Mouse (Mus musculus) limb, embryonic 11.5 days (tissue): Measurements from ENCODE around the gene 1700001P01Rik. TPM values are rescaled to one million over a fixed set of nuclear protein-coding genes. Genes with fewer than 3 reads are reported as not detected.

Experiments
- ATAC-seq: fragments of 200-750 bp; cut with Nextera tagmentation; 2 replicates; pipeline ENCODE4 v1.8.0; 2017; ENCODE audit warnings: low read depth; ENCODE audit not compliant: insufficient number of reproducible peaks, low FRiP score, low TSS enrichment
- DNase-seq: peaks from one replicate; pipeline ENCODE4 v3.0.0-alpha.2; 2015; ENCODE audit warnings: low spot score
- H3K27ac ChIP-seq: fragments of 300-500 bp; sonication (generic); replicated peaks from 2 replicates; pipeline ENCODE4 v1.5.1; 2014; ENCODE audit warnings: low read depth, mild to moderate bottlenecking, low read length
- H3K27me3 ChIP-seq: fragments of 300-500 bp; sonication (generic); 2 replicates; pipeline ENCODE4 v1.6.1; 2014; ENCODE audit warnings: mild to moderate bottlenecking, low read length, mixed read lengths; ENCODE audit not compliant: control insufficient read depth, insufficient read depth
- H3K36me3 ChIP-seq: fragments of 300-500 bp; sonication (generic); 2 replicates; pipeline ENCODE4 v1.6.1; 2014; ENCODE audit warnings: mild to moderate bottlenecking, low read length, moderate library complexity, mixed read lengths; ENCODE audit not compliant: control insufficient read depth, insufficient read depth
- H3K4me1 ChIP-seq: fragments of 300-500 bp; sonication (generic); 2 replicates; pipeline ENCODE4 v1.6.1; 2014; ENCODE audit warnings: low read length, mixed read lengths; ENCODE audit not compliant: control insufficient read depth, insufficient read depth
- H3K4me2 ChIP-seq: fragments of 300-500 bp; sonication (generic); 2 replicates; pipeline ENCODE4 v1.6.1; 2014; ENCODE audit warnings: low read depth, mild to moderate bottlenecking, moderate library complexity; ENCODE audit not compliant: severe bottlenecking
- H3K4me3 ChIP-seq: fragments of 300-500 bp; sonication (generic); 2 replicates; pipeline ENCODE4 v1.5.1; 2014; ENCODE audit warnings: low read depth, low read length
- H3K9ac ChIP-seq: fragments of 300-500 bp; sonication (generic); 2 replicates; pipeline ENCODE4 v1.6.1; 2014; ENCODE audit warnings: mild to moderate bottlenecking, low read length
- H3K9me3 ChIP-seq: fragments of 300-500 bp; sonication (generic); 2 replicates; pipeline ENCODE4 v1.6.1; 2016; ENCODE audit warnings: low read length; ENCODE audit not compliant: control insufficient read depth
- WGBS: fragments of 180-500 bp; shearing (Covaris S2); extraction: QIAGEN DNeasy Blood & Tissue Kit; methylation state at CpG from one replicate; pipeline ENCODE4 v1.1.7; 2014; 5-methylcytosine and 5-hydroxymethylcytosine counted together
- polyA plus RNA-seq: library from polyadenylated mRNA; unstranded; fragments of >200 nt; fragmentation: Nextera tagmentation; extraction: Ambion mirVana; gene quantifications from 2 replicates; pipeline ENCODE4 v1.2.1, GENCODE M21; 2014

1700001P01Rik gene
- polyA plus RNA-seq, 1 experiment from 2014 or later: not detected

GRCm38 (mm10) chr11:97800691-97801408 is 25.1 kb upstream of the 1700001P01Rik start:
- Histone ChIP-seq H3K36me3 (no peaks in the 10 kb centered on the region), H3K27ac (peak overlapping the region; percentile 96), H3K4me1 (peaks cover 38% of the 10 kb centered on the region), H3K27me3 (no peaks in the 10 kb centered on the region), H3K9ac (peak overlapping the region; percentile 91), H3K4me2 (peak overlapping the region; percentile 85), H3K9me3 (no peaks in the 10 kb centered on the region), H3K4me3 (peak overlapping the region; percentile 95)
- ATAC-seq (no peak), DNase-seq (no peak)
- WGBS: 5% methylated on average over 17 of the region's 17 CpGs

GRCm38 (mm10) chr11:97799994-97800690 is 24.4 kb upstream of the 1700001P01Rik start:
- peak; percentile 49; the same call in 1 of the 2 replicates for ATAC-seq
- Histone ChIP-seq H3K4me3 (peak overlapping the region; percentile 95), H3K9ac (peak overlapping the region; percentile 91), H3K4me2 (peak overlapping the region; percentile 85), H3K4me1 (peaks cover 31% of the 10 kb centered on the region), H3K9me3 (no peaks in the 10 kb centered on the region), H3K27me3 (no peaks in the 10 kb centered on the region), H3K36me3 (no peaks in the 10 kb centered on the region), H3K27ac (peak overlapping the region; percentile 96)
- peak; percentile 80 for DNase-seq
- WGBS: under 1% methylated on average over 20 of the region's 43 CpGs

- WGBS: 0% methylated on average over 71 of the region's 71 CpGs
- Histone ChIP-seq H3K4me1 (peaks cover 24% of the 10 kb centered on the region), H3K27ac (peak overlapping the region; percentile 96), H3K9ac (peak overlapping the region; percentile 91), H3K36me3 (no peaks in the 10 kb centered on the region), H3K9me3 (no peaks in the 10 kb centered on the region), H3K4me3 (peak overlapping the region; percentile 95), H3K27me3 (no peaks in the 10 kb centered on the region), H3K4me2 (peak overlapping the region; percentile 85)
- ATAC-seq (peak; percentile 70), DNase-seq (peak; percentile 89)
Measured at GRCm38 (mm10) chr11:97799146-97799993, 23.7 kb upstream of the 1700001P01Rik start.

GRCm38 (mm10) chr11:97798782-97799145 is 23.0 kb upstream of the 1700001P01Rik start, which contains the start of gene Lasp1:
Gene Lasp1, plus strand, starts transcription at chr11:97799000.
- under 1% methylated on average over 11 of the region's 11 CpGs for WGBS
- no peaks in the 10 kb centered on the region for H3K36me3 ChIP-seq
- H3K4me3 ChIP-seq: peak within 1 kb of the TSS; percentile 95
- H3K27me3 ChIP-seq: no peaks in the 10 kb centered on the region
- H3K4me1 ChIP-seq: peaks cover 18% of the 10 kb centered on the region
- no peaks in the 10 kb centered on the region for H3K9me3 ChIP-seq
- H3K27ac ChIP-seq: peak within 1 kb of the TSS; percentile 96
- H3K4me2 ChIP-seq: peak within 1 kb of the TSS; percentile 85
- DNase-seq: peak; percentile 97
- ATAC-seq: peak; percentile 45
- peak within 1 kb of the TSS; percentile 91 for H3K9ac ChIP-seq

GRCm38 (mm10) chr11:97798083-97798435 is 22.3 kb upstream of the 1700001P01Rik start:
- Histone ChIP-seq H3K36me3 (no peaks in the 10 kb centered on the region), H3K9me3 (no peaks in the 10 kb centered on the region), H3K9ac (no peak overlapping the region), H3K4me3 (no peak overlapping the region; the same call in 1 of the 2 replicates), H3K27ac (no peak overlapping the region), H3K27me3 (no peaks in the 10 kb centered on the region), H3K4me2 (no peak overlapping the region), H3K4me1 (peaks cover 15% of the 10 kb centered on the region)
- WGBS: 26% methylated on average over 8 of the region's 8 CpGs
- ATAC-seq: no peak
- no peak for DNase-seq

GRCm38 (mm10) chr11:97797369-97798082 is 21.8 kb upstream of the 1700001P01Rik start:
- H3K4me2 ChIP-seq: no peak overlapping the region
- DNase-seq (no peak), ATAC-seq (no peak)
- no peaks in the 10 kb centered on the region for H3K36me3 ChIP-seq
- no peaks in the 10 kb centered on the region for H3K9me3 ChIP-seq
- H3K4me1 ChIP-seq: peaks cover 15% of the 10 kb centered on the region
- H3K4me3 ChIP-seq: no peak overlapping the region
- WGBS: 55% methylated on average over 15 of the region's 15 CpGs
- no peak overlapping the region for H3K9ac ChIP-seq
- H3K27me3 ChIP-seq: no peaks in the 10 kb centered on the region
- H3K27ac ChIP-seq: no peak overlapping the region

- Histone ChIP-seq H3K9ac (no peak overlapping the region), H3K27ac (no peak overlapping the region), H3K4me3 (no peak overlapping the region), H3K36me3 (no peaks in the 10 kb centered on the region), H3K27me3 (no peaks in the 10 kb centered on the region), H3K4me2 (no peak overlapping the region), H3K9me3 (no peaks in the 10 kb centered on the region), H3K4me1 (peaks cover 9% of the 10 kb centered on the region)
- DNase-seq (peak; percentile 81), ATAC-seq (no peak)
- 6% methylated on average over 6 of the region's 6 CpGs for WGBS
Measured at GRCm38 (mm10) chr11:97796910-97797309, 21.2 kb upstream of the 1700001P01Rik start.

GRCm38 (mm10) chr11:97793165-97793564 is 17.4 kb upstream of the 1700001P01Rik start:
- Histone ChIP-seq H3K4me3 (no peak overlapping the region), H3K27ac (no peak overlapping the region), H3K4me2 (no peak overlapping the region), H3K9ac (no peak overlapping the region), H3K27me3 (no peaks in the 10 kb centered on the region), H3K9me3 (no peaks in the 10 kb centered on the region), H3K4me1 (no peaks in the 10 kb centered on the region), H3K36me3 (no peaks in the 10 kb centered on the region)
- ATAC-seq (no peak), DNase-seq (peak; percentile 40)
- WGBS: 5% methylated on average over 2 of the region's 2 CpGs
